Mouse (Mus musculus) neural tube, embryonic 12.5 days (tissue): ENCODE data around the gene Eya3. TPM values are rescaled to one million over a fixed set of nuclear protein-coding genes. Genes with fewer than 3 reads are reported as not detected.
"Not testable (repeated sequence)": the region's sequence is repeated elsewhere in the genome, so short reads cannot be mapped to it uniquely, and the experiment has no call there.

ENCODE experiments used
- ATAC-seq: fragments of 200-750 bp; cut with Nextera tagmentation; 2 replicates; pipeline ENCODE4 v1.8.0; 2017; ENCODE audit warnings: low read depth, mild to moderate bottlenecking, moderate TSS enrichment, moderate library complexity; ENCODE audit not compliant: low FRiP score
- H3K27ac ChIP-seq: fragments of 300-500 bp; sonication (generic); 2 replicates; pipeline ENCODE4 v1.5.1; 2016
- H3K27me3 ChIP-seq: fragments of 300-500 bp; sonication (generic); replicated peaks from 2 replicates; pipeline ENCODE4 v1.6.1; 2016; ENCODE audit warnings: mild to moderate bottlenecking
- H3K36me3 ChIP-seq: fragments of 300-500 bp; sonication (generic); 2 replicates; pipeline ENCODE4 v1.6.1; 2016; ENCODE audit warnings: mild to moderate bottlenecking
- H3K4me1 ChIP-seq: fragments of 300-500 bp; sonication (generic); 2 replicates; pipeline ENCODE4 v1.6.1; 2016
- H3K4me2 ChIP-seq: fragments of 300-500 bp; sonication (generic); replicated peaks from 2 replicates; pipeline ENCODE4 v1.6.1; 2016; ENCODE audit warnings: mild to moderate bottlenecking
- H3K4me3 ChIP-seq: fragments of 300-500 bp; sonication (generic); 2 replicates; pipeline ENCODE4 v1.5.1; 2016
- H3K9ac ChIP-seq: fragments of 300-500 bp; sonication (generic); 2 replicates; pipeline ENCODE4 v1.6.1; 2016; ENCODE audit warnings: mild to moderate bottlenecking
- H3K9me3 ChIP-seq: fragments of 300-500 bp; sonication (generic); 2 replicates; pipeline ENCODE4 v1.6.1; 2016; ENCODE audit warnings: mild to moderate bottlenecking
- WGBS: fragments of 180-500 bp; shearing (Covaris S2); methylation state at CpG from one replicate; pipeline ENCODE4 v1.1.7; 2016; 5-methylcytosine and 5-hydroxymethylcytosine counted together
- polyA plus RNA-seq: library from polyadenylated mRNA; unstranded; fragments of >200 nt; fragmentation: Nextera tagmentation; extraction: Ambion mirVana; gene quantifications from 2 replicates; pipeline ENCODE4 v1.2.1, GENCODE M21; 2016

Eya3 gene
- polyA plus RNA-seq, 1 experiment from 2014 or later = 26.1 TPM

- ATAC-seq = no peak
- Histone ChIP-seq H3K27ac (no peak overlapping the region), H3K9me3 (no peaks in the 10 kb centered on the region), H3K9ac (no peak overlapping the region), H3K4me2 (no peak overlapping the region), H3K27me3 (no peaks in the 10 kb centered on the region), H3K4me3 (no peak overlapping the region), H3K36me3 (no peaks in the 10 kb centered on the region), H3K4me1 (no peaks in the 10 kb centered on the region)
- 94% methylated on average over 4 of the region's 4 CpGs for WGBS
These were observed 110.0 kb downstream of the Eya3 start for GRCm38 (mm10) chr4:132748778-132749177.

DNA sequence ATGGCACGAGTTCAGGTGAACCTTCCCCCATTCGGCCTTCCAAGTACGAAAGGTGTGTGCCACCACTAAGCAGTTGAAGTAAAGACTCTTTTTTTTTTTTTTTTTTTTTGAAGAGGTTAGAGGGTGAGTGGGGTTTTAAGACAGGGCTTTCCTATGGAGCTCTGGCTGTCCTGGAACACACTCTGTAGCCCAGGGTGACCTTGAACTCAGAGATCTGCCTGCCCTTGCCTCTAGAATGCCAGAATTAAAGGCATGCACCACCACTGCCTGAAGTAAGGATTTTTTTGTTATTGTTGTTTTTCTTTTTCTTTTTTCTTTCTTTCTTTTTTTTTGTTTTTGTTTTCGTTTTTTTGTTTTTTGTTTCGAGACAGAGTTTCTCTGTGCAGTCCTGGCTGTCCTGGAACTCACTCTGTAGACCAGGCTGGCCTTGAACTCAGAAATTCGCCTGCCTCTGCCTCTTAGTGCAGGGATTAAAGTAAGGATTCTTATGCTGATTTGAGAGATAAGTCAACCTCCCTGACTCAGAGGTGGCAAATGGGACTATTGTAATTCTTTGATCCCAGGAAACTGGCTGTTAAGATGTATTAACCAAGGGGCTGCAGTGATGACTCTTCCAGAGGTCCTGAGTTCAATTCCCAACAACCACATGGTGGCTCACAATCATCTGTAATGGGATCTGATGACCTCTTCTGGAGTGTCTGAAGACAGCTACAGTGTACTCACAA, 110.6 kb downstream of the Eya3 start:
- no peak overlapping the region for H3K27ac ChIP-seq
- no peak overlapping the region for H3K4me3 ChIP-seq
- no peak overlapping the region for H3K9ac ChIP-seq
- no peak for ATAC-seq
- H3K9me3 ChIP-seq = no peaks in the 10 kb centered on the region
- no peaks in the 10 kb centered on the region for H3K27me3 ChIP-seq
- 81% methylated on average over 6 of the region's 6 CpGs for WGBS
- H3K4me2 ChIP-seq = no peak overlapping the region
- H3K36me3 ChIP-seq = no peaks in the 10 kb centered on the region
- H3K4me1 ChIP-seq = no peaks in the 10 kb centered on the region

DNA sequence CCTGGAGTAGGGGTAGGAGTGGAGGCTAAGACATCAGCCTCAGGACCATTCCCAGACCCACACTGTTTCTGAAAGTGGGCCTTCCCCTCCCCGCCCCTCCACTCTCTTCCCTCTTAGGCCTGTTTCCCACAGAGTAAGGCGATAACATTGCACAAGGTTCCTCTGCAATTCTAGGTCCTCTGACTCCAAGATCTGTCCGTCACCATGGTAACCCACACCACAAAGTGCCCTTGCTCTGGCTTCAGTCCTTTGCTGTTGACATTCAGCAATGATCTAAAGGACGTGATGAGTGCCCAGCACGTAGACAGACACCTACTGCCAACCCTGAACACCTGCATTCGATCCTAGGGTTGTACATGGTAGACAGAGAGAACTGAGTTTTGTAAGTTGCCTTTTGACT, 114.2 kb downstream of the Eya3 start:
- no peaks in the 10 kb centered on the region for H3K36me3 ChIP-seq
- ATAC-seq = no peak
- WGBS = 77% methylated on average over 6 of the region's 6 CpGs
- H3K9ac ChIP-seq = no peak overlapping the region
- no peak overlapping the region for H3K4me2 ChIP-seq
- no peaks in the 10 kb centered on the region for H3K9me3 ChIP-seq
- H3K4me3 ChIP-seq = no peak overlapping the region
- H3K27me3 ChIP-seq = peaks cover 11% of the 10 kb centered on the region
- no peak overlapping the region for H3K27ac ChIP-seq
- H3K4me1 ChIP-seq = peaks cover 10% of the 10 kb centered on the region; the same call in 1 of the 2 replicates

GRCm38 (mm10) chr4:132756974-132757373, 118.2 kb downstream of the Eya3 start, which contains the start of gene Smpdl3b:
TSS of gene Smpdl3b (minus strand) at chr4:132757252.
- Histone ChIP-seq H3K27ac (no peak within 1 kb of the TSS), H3K36me3 (no peaks in the 10 kb centered on the region), H3K4me1 (peaks cover 10% of the 10 kb centered on the region; the same call in 1 of the 2 replicates), H3K4me2 (peak within 1 kb of the TSS; percentile 82), H3K9ac (peak within 1 kb of the TSS; percentile 47), H3K9me3 (no peaks in the 10 kb centered on the region), H3K4me3 (peak within 1 kb of the TSS; percentile 39), H3K27me3 (peaks cover 11% of the 10 kb centered on the region)
- whole genome bisulfite sequencing = under 1% methylated on average over 22 of the region's 22 CpGs
- peak; percentile 66; the same call in 1 of the 2 replicates for ATAC-seq

- H3K4me1 ChIP-seq = peaks cover 10% of the 10 kb centered on the region; the same call in 1 of the 2 replicates
- no peaks in the 10 kb centered on the region for H3K9me3 ChIP-seq
- H3K27ac ChIP-seq = no peak overlapping the region
- WGBS = 85% methylated on average over 7 of the region's 7 CpGs
- no peak overlapping the region for H3K9ac ChIP-seq
- H3K27me3 ChIP-seq = peaks cover 11% of the 10 kb centered on the region
- ATAC-seq = no peak
- H3K4me2 ChIP-seq = no peak overlapping the region
- H3K4me3 ChIP-seq = no peak overlapping the region
- H3K36me3 ChIP-seq = no peaks in the 10 kb centered on the region
These were observed 119.0 kb downstream of the Eya3 start for GRCm38 (mm10) chr4:132757633-132758351.

DNA sequence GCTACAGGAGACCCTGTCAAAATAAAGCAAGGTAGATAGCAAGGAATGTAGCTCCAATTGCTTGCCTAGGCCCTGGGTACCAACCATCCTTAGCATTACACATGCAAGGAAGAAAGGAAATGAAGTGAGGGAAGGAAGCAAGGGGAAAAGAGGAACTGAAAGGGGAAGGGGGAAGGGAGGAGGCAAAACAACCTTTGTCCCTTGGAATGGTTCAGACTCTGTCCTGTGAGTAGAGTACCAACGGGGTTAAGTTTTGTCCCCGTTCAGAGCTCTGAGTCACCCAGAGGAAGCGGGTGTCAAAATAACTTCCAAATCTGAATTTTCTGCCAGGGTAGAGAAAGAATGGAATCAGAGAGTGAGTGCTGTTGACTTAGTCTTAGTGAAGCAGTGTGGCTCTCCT, 121.5 kb downstream of the Eya3 start:
- H3K27me3 ChIP-seq = peaks cover 11% of the 10 kb centered on the region
- H3K9ac ChIP-seq = no peak overlapping the region
- no peaks in the 10 kb centered on the region for H3K36me3 ChIP-seq
- 68% methylated on average over 3 of the region's 3 CpGs for WGBS
- no peak overlapping the region for H3K4me2 ChIP-seq
- no peak overlapping the region for H3K27ac ChIP-seq
- H3K9me3 ChIP-seq = no peaks in the 10 kb centered on the region
- no peak for ATAC-seq
- H3K4me3 ChIP-seq = no peak overlapping the region
- H3K4me1 ChIP-seq = peaks cover 10% of the 10 kb centered on the region; the same call in 1 of the 2 replicates

GRCm38 (mm10) chr4:132762602-132763001, 123.8 kb downstream of the Eya3 start:
- Histone ChIP-seq H3K9me3 (no peaks in the 10 kb centered on the region), H3K27ac (no peak overlapping the region), H3K4me2 (no peak overlapping the region), H3K27me3 (peaks cover 1% of the 10 kb centered on the region; the same call in 1 of the 2 replicates), H3K4me3 (no peak overlapping the region), H3K36me3 (no peaks in the 10 kb centered on the region), H3K4me1 (no peaks in the 10 kb centered on the region), H3K9ac (no peak overlapping the region)
- no peak for ATAC-seq
- 83% methylated on average over 6 of the region's 6 CpGs for WGBS

GRCm38 (mm10) chr4:132763125-132763524, 124.3 kb downstream of the Eya3 start:
- H3K9ac ChIP-seq, H3K9me3 ChIP-seq, H3K27ac ChIP-seq, ATAC-seq, H3K4me3 ChIP-seq, H3K4me2 ChIP-seq, H3K27me3 ChIP-seq, H3K4me1 ChIP-seq, H3K36me3 ChIP-seq: not testable (repeated sequence)
- WGBS = 85% methylated on average over 3 of the region's 3 CpGs

DNA sequence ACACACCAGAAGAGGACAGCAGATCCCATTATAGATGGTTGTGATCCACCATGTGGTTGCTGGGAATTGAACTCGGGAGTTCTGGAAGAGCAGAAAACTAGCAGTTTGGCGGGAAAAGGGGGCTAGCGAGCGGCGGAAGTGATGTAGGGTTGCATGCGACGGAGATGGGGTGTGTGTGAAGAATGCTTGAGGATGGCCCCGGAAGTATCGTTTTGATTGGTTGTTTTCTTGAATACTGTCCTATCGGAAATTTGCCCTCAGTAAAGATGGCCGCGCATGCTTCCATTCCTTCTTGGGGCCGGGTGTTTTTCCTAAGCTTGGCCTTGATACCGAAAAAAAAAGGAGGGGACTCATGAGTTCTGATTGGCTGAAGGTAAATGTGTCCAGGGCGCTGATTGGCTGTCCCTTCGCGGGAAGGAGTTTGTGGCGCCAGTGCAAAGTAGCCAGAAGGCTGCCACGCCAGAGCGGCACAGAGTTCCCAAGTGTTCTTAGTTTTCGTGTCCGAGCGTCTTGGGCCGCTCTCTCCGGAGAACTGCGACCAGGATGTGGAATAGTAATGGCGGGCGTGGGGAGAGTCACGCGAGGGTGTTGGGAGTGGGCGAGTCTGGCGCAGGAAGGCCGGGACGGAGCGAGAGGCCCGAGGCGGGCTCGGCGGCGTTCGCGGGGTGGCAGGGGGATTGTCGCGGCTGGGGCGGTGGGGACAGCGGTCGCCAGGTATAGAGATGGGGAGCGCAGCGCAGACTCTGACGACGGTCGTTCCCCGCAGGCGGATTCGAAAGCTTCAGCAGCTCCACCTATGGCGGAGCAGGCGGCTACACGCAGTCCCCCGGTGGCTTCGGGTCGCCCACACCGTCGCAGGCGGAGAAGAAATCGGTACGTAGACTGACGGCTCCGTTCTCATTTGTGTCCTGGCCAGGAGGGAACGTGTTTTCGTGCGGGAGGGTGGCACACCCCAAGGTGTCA, 129.4 kb downstream of the Eya3 start, which contains the start of gene Rpa2:
Gene Rpa2, plus strand, starts transcription at position 419 of the 963 bp plus-strand sequence.
- Histone ChIP-seq H3K36me3 (peaks cover 14% of the 10 kb centered on the region), H3K9ac (peak within 1 kb of the TSS; percentile 67), H3K4me3 (peak within 1 kb of the TSS; percentile 61), H3K27me3 (no peaks in the 10 kb centered on the region), H3K27ac (no peak within 1 kb of the TSS), H3K9me3 (no peaks in the 10 kb centered on the region), H3K4me2 (peak within 1 kb of the TSS; percentile 76), H3K4me1 (peaks cover 9% of the 10 kb centered on the region)
- WGBS = under 1% methylated on average over 71 of the region's 71 CpGs
- peak; percentile 95 for ATAC-seq

- Histone ChIP-seq H3K27me3 (no peaks in the 10 kb centered on the region), H3K4me2 (no peak overlapping the region), H3K36me3 (peaks cover 47% of the 10 kb centered on the region), H3K27ac (no peak overlapping the region), H3K9ac (no peak overlapping the region), H3K4me3 (no peak overlapping the region), H3K9me3 (no peaks in the 10 kb centered on the region), H3K4me1 (peaks cover 9% of the 10 kb centered on the region)
- 92% methylated on average over 9 of the region's 9 CpGs for WGBS
- ATAC-seq = no peak
These were observed 133.0 kb downstream of the Eya3 start for GRCm38 (mm10) chr4:132771776-132772175.
